Mouse (Mus musculus): ENCODE results near the gene Ankrd33b.

The Ankrd33b gene

GRCm38 (mm10) chr15:31367481-31368200 lies at the start of gene Ankrd33b:
Gene Ankrd33b, minus strand, starts transcription at chr15:31367726.
- DNase-seq = no peak

GRCm38 (mm10) chr15:31415181-31415580 lies 47.7 kb upstream of the Ankrd33b start:
- no peak for DNase-seq

- no peak for DNase-seq
Observed at GRCm38 (mm10) chr15:31414179-31414898, 46.8 kb upstream of the Ankrd33b start.

GRCm38 (mm10) chr15:31413662-31414061 lies 46.1 kb upstream of the Ankrd33b start:
- no peak for DNase-seq

- no peak for DNase-seq
Observed at GRCm38 (mm10) chr15:31412933-31413332, 45.4 kb upstream of the Ankrd33b start.

GRCm38 (mm10) chr15:31412436-31412835 lies 44.9 kb upstream of the Ankrd33b start:
- no peak for DNase-seq

GRCm38 (mm10) chr15:31407490-31407889 lies 40.0 kb upstream of the Ankrd33b start:
- no peak for DNase-seq

- no peak for DNase-seq
Observed at GRCm38 (mm10) chr15:31406881-31407280, 39.4 kb upstream of the Ankrd33b start.

- DNase-seq = no peak
Observed at GRCm38 (mm10) chr15:31404346-31404745, 36.8 kb upstream of the Ankrd33b start.

GRCm38 (mm10) chr15:31402200-31402892 lies 34.8 kb upstream of the Ankrd33b start:
- no peak for DNase-seq

- DNase-seq = no peak
Observed at GRCm38 (mm10) chr15:31400974-31401373, 33.4 kb upstream of the Ankrd33b start.

- no peak for DNase-seq
Observed at GRCm38 (mm10) chr15:31398769-31399168, 31.2 kb upstream of the Ankrd33b start.

GRCm38 (mm10) chr15:31397379-31397778 lies 29.9 kb upstream of the Ankrd33b start:
- no peak for DNase-seq

GRCm38 (mm10) chr15:31396755-31397154 lies 29.2 kb upstream of the Ankrd33b start:
- no peak for DNase-seq

GRCm38 (mm10) chr15:31395986-31396385 lies 28.5 kb upstream of the Ankrd33b start:
- no peak for DNase-seq

GRCm38 (mm10) chr15:31393402-31393801 lies 25.9 kb upstream of the Ankrd33b start:
- no peak for DNase-seq

- no peak for DNase-seq
Observed at GRCm38 (mm10) chr15:31392705-31393104, 25.2 kb upstream of the Ankrd33b start.

GRCm38 (mm10) chr15:31392135-31392534 lies 24.6 kb upstream of the Ankrd33b start:
- DNase-seq = no peak

GRCm38 (mm10) chr15:31381936-31382468 lies 14.5 kb upstream of the Ankrd33b start:
- DNase-seq = no peak

GRCm38 (mm10) chr15:31379471-31379870 lies 11.9 kb upstream of the Ankrd33b start:
- DNase-seq = no peak

GRCm38 (mm10) chr15:31375212-31375611 lies 7.7 kb upstream of the Ankrd33b start:
- DNase-seq = no peak

- no peak for DNase-seq
Observed at GRCm38 (mm10) chr15:31369125-31369612, 1.6 kb upstream of the Ankrd33b start.

- no peak for DNase-seq
Observed at GRCm38 (mm10) chr15:31368556-31368955, 1.0 kb upstream of the Ankrd33b start.
